Mouse (Mus musculus) C2C12 (cell line): Measurements from ENCODE around the gene Vps37d. TPM values are rescaled to one million over a fixed set of nuclear protein-coding genes. Genes with fewer than 3 reads are reported as not detected.
A peak's percentile ranks its signal among the peaks of the same experiment; 100 is the strongest.

Experiments
- H3K27me3 ChIP-seq: one replicate; pipeline ENCODE4 v1.6.1; 2011; ENCODE audit not compliant: control insufficient read depth, insufficient read depth, insufficient read length
- H3K36me3 ChIP-seq: one replicate; pipeline ENCODE4 v1.6.1; 2011; ENCODE audit not compliant: control insufficient read depth, insufficient read depth
- H3K4me3 ChIP-seq: one replicate; pipeline ENCODE4 v1.5.1; 2011; ENCODE audit warnings: mild to moderate bottlenecking, control low read depth; ENCODE audit not compliant: poor library complexity, insufficient read depth, severe bottlenecking
- H3K79me2 ChIP-seq: one replicate; pipeline ENCODE4 v1.6.1; 2011; ENCODE audit not compliant: control insufficient read depth, insufficient read depth
- H3K79me3 ChIP-seq: one replicate; pipeline ENCODE4 v1.6.1; 2011; ENCODE audit warnings: low read depth, control low read depth
- H3ac ChIP-seq: one replicate; pipeline ENCODE3; 2011; ENCODE audit warnings: low read depth; ENCODE audit not compliant: control insufficient read depth, insufficient read length
- CEBPB ChIP-seq: IDR thresholded peaks from one replicate; pipeline ENCODE4 v1.6.1; 2011; ENCODE audit warnings: low read depth, mild to moderate bottlenecking, control low read depth, moderate library complexity
- CTCF ChIP-seq: IDR thresholded peaks from one replicate; pipeline ENCODE4 v1.5.1; 2011; ENCODE audit not compliant: control insufficient read depth, insufficient read depth, insufficient read length
- FOSL1 ChIP-seq: IDR thresholded peaks from one replicate; pipeline ENCODE4 v1.8.0; 2011; ENCODE audit warnings: mild to moderate bottlenecking, low read length; ENCODE audit not compliant: poor library complexity, insufficient read depth, severe bottlenecking
- MAX ChIP-seq: IDR thresholded peaks from one replicate; pipeline ENCODE4 v1.6.1; 2011; ENCODE audit warnings: mild to moderate bottlenecking, control low read depth
- MYOD1 ChIP-seq: IDR thresholded peaks from one replicate; pipeline ENCODE4 v1.6.1; 2011; ENCODE audit warnings: low read depth; ENCODE audit not compliant: control insufficient read depth, insufficient read length
- MYOG ChIP-seq: IDR thresholded peaks from one replicate; pipeline ENCODE4 v1.6.1; 2011; ENCODE audit not compliant: control insufficient read depth, insufficient read length; ENCODE audit errors: extremely low read depth
- USF1 ChIP-seq: IDR thresholded peaks from one replicate; pipeline ENCODE4 v1.6.1; 2011; ENCODE audit warnings: low read depth, mild to moderate bottlenecking, control low read depth, moderate library complexity
- long read RNA-seq, 2 experiments: library from polyadenylated mRNA; unstranded; transcript quantifications; one replicate each; pipeline ENCODE4 v2.0.0; 2019 to 2020
- polyA plus RNA-seq: library from polyadenylated mRNA; unstranded; fragments of >200 nt; fragmentation: generic; extraction: Trizol; gene quantifications from one replicate; pipeline ENCODE4 v1.2.1, GENCODE M21; 2012; ENCODE audit warnings: missing spikeins

Gene Vps37d
- 3.5 TPM for polyA plus RNA-seq
- long read RNA-seq, experiment 1, partial matches to known transcripts, result 0 of 2 reads
- long read RNA-seq, experiment 1, other reads (novel, unspliced or antisense), result 2 of 2 reads
- long read RNA-seq, experiment 2, partial matches to known transcripts, result 0 of 1 reads
- long read RNA-seq, experiment 2, other reads (novel, unspliced or antisense), result 1 of 1 reads

GRCm38 (mm10) chr5:135077564-135078481 is at the start of gene Vps37d:
Gene Vps37d (minus strand): TSS chr5:135078266.
- no peaks in the 10 kb centered on the region for H3K36me3 ChIP-seq
- peak within 1 kb of the TSS; percentile 71 for H3ac ChIP-seq
- H3K4me3 ChIP-seq, result peak within 1 kb of the TSS; percentile 34
- TF ChIP-seq CTCF (peak; percentile 93), USF1 (no peak)
- no peaks in the 10 kb centered on the region for H3K79me2 ChIP-seq
- H3K27me3 ChIP-seq, result peaks cover 20% of the 10 kb centered on the region
- H3K79me3 ChIP-seq, result no peaks in the 10 kb centered on the region

DNA sequence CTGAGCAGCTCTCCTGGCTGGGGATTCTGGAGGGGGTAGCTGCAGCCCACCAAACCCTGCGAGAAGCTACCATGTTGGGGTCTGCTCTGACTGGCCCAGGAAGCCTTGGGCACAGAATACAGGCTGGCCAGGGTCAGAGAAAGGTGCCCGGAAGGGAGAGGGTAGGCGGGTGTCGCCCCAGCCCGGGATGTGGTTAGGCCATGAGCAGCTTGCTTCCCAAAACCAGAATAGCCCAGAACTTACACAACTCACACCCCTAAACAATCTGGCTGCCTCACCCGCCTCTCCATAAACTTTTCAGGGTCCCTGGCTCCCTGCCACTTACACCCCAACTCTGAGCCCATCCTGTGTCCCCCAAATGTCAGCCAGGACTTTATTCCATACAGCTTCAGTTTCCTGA is 49.6 kb upstream of the Vps37d start:
- peaks cover 55% of the 10 kb centered on the region for H3K27me3 ChIP-seq
- no peak overlapping the region for H3K4me3 ChIP-seq
- H3K36me3 ChIP-seq, result no peaks in the 10 kb centered on the region
- H3K79me2 ChIP-seq, result no peaks in the 10 kb centered on the region
- no peaks in the 10 kb centered on the region for H3K79me3 ChIP-seq
- no peak overlapping the region for H3ac ChIP-seq
- no peak for TF ChIP-seq MYOD1
- no peak for TF ChIP-seq MYOG
- no peak for TF ChIP-seq MAX

DNA sequence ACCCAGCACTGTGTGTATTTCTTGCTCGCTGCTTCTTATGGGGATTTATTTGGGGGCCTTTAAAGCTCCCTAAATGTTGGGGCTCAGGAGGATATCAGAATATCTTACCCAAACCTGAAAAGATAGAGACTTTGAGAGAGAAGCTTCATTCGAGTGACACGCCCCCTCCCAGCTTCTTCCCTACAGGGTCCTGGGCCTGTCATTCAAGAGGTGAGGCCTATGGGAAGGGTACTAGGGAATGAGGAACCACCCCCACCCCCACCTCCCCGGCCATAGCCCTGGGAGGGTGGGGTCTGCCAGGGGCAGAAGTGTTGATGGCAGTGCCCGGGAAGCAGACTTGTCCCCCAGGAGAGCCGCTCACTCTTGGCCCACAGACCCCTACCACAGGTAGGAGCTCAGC is 48.1 kb upstream of the Vps37d start:
- peaks cover 62% of the 10 kb centered on the region for H3K27me3 ChIP-seq

GRCm38 (mm10) chr5:135120753-135121152 is 42.7 kb upstream of the Vps37d start:
- no peaks in the 10 kb centered on the region for H3K79me3 ChIP-seq
- H3K79me2 ChIP-seq, result no peaks in the 10 kb centered on the region
- no peak overlapping the region for H3ac ChIP-seq
- TF ChIP-seq CTCF (no peak), CEBPB (no peak), MYOG (no peak), MAX (no peak)
- no peak overlapping the region for H3K4me3 ChIP-seq
- no peaks in the 10 kb centered on the region for H3K36me3 ChIP-seq
- H3K27me3 ChIP-seq, result peaks cover 37% of the 10 kb centered on the region

More for the DNA sequence above, 48.1 kb upstream of the Vps37d start:
- H3K79me2 ChIP-seq, result no peaks in the 10 kb centered on the region
- TF ChIP-seq CTCF (no peak), FOSL1 (no peak)
- H3K4me3 ChIP-seq, result no peak overlapping the region
- no peaks in the 10 kb centered on the region for H3K79me3 ChIP-seq
- no peaks in the 10 kb centered on the region for H3K36me3 ChIP-seq
- H3ac ChIP-seq, result no peak overlapping the region

GRCm38 (mm10) chr5:135118589-135119081 is 40.6 kb upstream of the Vps37d start:
- TF ChIP-seq MAX (no peak), CTCF (peak; percentile 72)
- H3K36me3 ChIP-seq, result no peaks in the 10 kb centered on the region
- no peak overlapping the region for H3K4me3 ChIP-seq
- no peak overlapping the region for H3ac ChIP-seq
- H3K79me2 ChIP-seq, result no peaks in the 10 kb centered on the region
- no peaks in the 10 kb centered on the region for H3K79me3 ChIP-seq
- H3K27me3 ChIP-seq, result peaks cover 36% of the 10 kb centered on the region

DNA sequence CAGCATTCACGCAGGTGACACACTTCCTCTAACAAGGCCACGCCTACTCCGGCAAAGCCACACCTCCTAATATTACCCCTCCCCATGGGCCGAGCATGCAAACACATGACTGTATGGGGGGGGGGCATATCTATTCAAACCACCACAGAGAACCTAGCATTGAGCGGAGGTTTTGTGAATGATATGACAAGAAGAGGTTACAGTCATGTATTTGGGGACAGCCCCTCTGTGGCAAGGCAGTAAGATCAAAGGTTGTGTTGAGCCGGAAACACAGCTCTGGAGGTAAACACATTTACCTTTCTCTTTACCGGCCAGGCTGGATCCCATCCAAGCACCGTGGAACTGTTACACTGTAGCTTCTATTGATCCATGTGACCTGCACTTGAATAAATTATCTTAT is 37.2 kb upstream of the Vps37d start:
- TF ChIP-seq USF1 (no peak), FOSL1 (no peak), MYOD1 (no peak), CEBPB (no peak), MYOG (no peak), CTCF (no peak), MAX (no peak)
- Histone ChIP-seq H3K4me3 (no peak overlapping the region), H3K27me3 (peaks cover 27% of the 10 kb centered on the region), H3K79me2 (no peaks in the 10 kb centered on the region), H3ac (no peak overlapping the region), H3K36me3 (no peaks in the 10 kb centered on the region), H3K79me3 (no peaks in the 10 kb centered on the region)
